Mouse (Mus musculus): Measurements from ENCODE around the gene Eepd1. TPM values are rescaled to one million over a fixed set of nuclear protein-coding genes. Genes with fewer than 3 reads are reported as not detected.
"Not testable (repeated sequence)": the region's sequence is repeated elsewhere in the genome, so short reads cannot be mapped to it uniquely, and the experiment has no call there.

Eepd1 gene
- 0.82 and 0.85 TPM in 2 replicates for total RNA-seq (2012; rRNA removed)
- 1 to 10 TPM in 1 of 2 experiments, not detected in 1; 1.6 TPM for polyA plus RNA-seq (2012; ENCODE audit: insufficient read depth in 1 of 2, insufficient read length in 2 of 2, low read depth in 1 of 2, low replicate concordance in 2 of 2, missing spikeins in 1 of 2)

DNA sequence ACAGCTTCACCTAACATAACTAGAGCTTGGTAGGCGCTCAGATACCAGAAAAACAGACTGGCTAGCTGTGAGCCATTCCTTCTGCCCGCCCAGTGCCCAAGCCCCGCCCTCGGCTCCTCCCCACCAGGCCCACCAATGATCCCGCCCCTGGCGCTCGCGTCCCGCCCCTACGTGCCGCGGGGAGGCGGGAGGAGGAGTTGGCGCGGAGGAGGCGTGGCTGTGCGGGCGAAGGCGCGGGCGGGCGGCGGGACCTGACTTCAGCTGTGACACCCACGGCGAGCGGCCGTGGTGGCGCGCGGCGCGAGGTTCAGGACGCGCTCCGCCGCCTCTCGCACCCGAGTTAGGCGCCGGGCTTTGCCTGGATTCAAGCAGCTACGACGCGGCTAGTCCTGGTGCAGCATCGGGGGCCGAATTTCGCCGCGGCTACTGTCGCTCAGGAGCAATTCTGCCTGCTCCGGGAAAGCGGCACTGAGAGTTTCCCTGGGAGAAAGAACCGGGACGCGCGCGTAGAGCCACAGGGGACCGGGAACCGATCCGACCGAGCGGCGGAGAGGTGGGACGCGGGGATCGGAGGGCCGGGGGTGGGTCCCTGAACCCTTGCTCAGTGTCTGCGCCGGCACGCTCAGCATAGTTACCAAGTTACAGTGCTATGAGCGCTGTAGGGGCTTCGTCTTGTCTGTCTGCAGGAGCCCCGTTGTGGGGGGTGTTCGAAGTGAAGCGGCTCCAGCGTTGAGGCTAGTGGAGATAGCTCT, at the start of gene Eepd1:
Gene Eepd1, plus strand, starts transcription at position 204 of the 752 bp plus-strand sequence.
- H3K27ac ChIP-seq (ENCODE audit: control insufficient read depth, low read depth, low read length) = no peak within 1 kb of the TSS
- no peak for TF ChIP-seq KAT2A (conservative IDR thresholded peaks at IDR 0.05; ENCODE audit: low read depth, low read length)
- TF ChIP-seq POLR2A (IDR thresholded peaks at IDR 0.05; ENCODE audit: control insufficient read depth in 1 of 2, insufficient read depth in 1 of 2, low read depth in 1 of 2, low read length in 2 of 2, poor library complexity in 1 of 2) = peak; percentile 51 to 57; a peak in 1 of 4 replicates
- 0 out of 2 replicates have a peak, but pooled peaks have one; percentile 14 for TF ChIP-seq HCFC1 (IDR thresholded peaks at IDR 0.05; ENCODE audit: low read depth, low read length)
- TF ChIP-seq MYB (IDR thresholded peaks at IDR 0.05; ENCODE audit: low read depth, low read length) = no peak
- 0 out of 2 replicates have a peak, but pooled peaks have one; percentile 15 for TF ChIP-seq TCF12 (IDR thresholded peaks at IDR 0.05; ENCODE audit: low read depth, low read length)
- peak; percentile 26; the same call in 1 of the 2 replicates for TF ChIP-seq NELFE (IDR thresholded peaks at IDR 0.05; ENCODE audit: low read depth, low read length)
- TF ChIP-seq MXI1 (IDR thresholded peaks at IDR 0.05; ENCODE audit: low read depth, low read length) = peak; percentile 4; the same call in 1 of the 2 replicates

GRCm38 (mm10) chr9:25438836-25439235, 42.5 kb upstream of the Eepd1 start:
- TF ChIP-seq RCOR1 (IDR thresholded peaks at IDR 0.05; ENCODE audit: low read depth, low read length) = no peak
- TF ChIP-seq KAT2A (conservative IDR thresholded peaks at IDR 0.05; ENCODE audit: low read depth, low read length) = no peak
- no peak for TF ChIP-seq MXI1 (IDR thresholded peaks at IDR 0.05; ENCODE audit: low read depth, low read length)
- TF ChIP-seq HCFC1 (IDR thresholded peaks at IDR 0.05; ENCODE audit: low read depth, low read length) = no peak
- TF ChIP-seq ZC3H11A (IDR thresholded peaks at IDR 0.05; ENCODE audit: low read depth, low read length) = no peak
- TF ChIP-seq BHLHE40 (IDR thresholded peaks at IDR 0.05; ENCODE audit: borderline replicate concordance, low read depth, low read length) = no peak
- TF ChIP-seq CHD2 (IDR thresholded peaks at IDR 0.05; ENCODE audit: low read length) = no peak
- TF ChIP-seq MAFK (IDR thresholded peaks at IDR 0.05; ENCODE audit: borderline replicate concordance, low read depth, low read length) = no peak
- DNase-seq (ENCODE audit: low read depth, low spot score) = no peak
- Histone ChIP-seq H3K36me3 (ENCODE audit: control insufficient read depth in 1 of 2, insufficient read depth in 2 of 2, low read length in 2 of 2) (no peaks in the 10 kb centered on the region), H3K79me2 (ENCODE audit: control insufficient read depth, insufficient read depth, low read length, poor library complexity) (no peaks in the 10 kb centered on the region), H3K27ac (ENCODE audit: control insufficient read depth, low read depth, low read length) (no peak overlapping the region), H3K27me3 (ENCODE audit: control insufficient read depth in 1 of 2, insufficient read depth in 2 of 2, low read length in 2 of 2) (peaks cover 0 to 2% of the 10 kb centered on the region in 2 experiments; a peak in 2 of 4 replicates), H3K4me1 (ENCODE audit: control insufficient read depth in 1 of 2, insufficient read depth in 2 of 2, low read length in 2 of 2) (no peaks in the 10 kb centered on the region), H3K9ac (ENCODE audit: control insufficient read depth, low read depth, low read length, poor library complexity, severe bottlenecking) (no peak overlapping the region), H3K4me3 (ENCODE audit: control insufficient read depth in 1 of 2, insufficient read depth in 1 of 2, low read depth in 2 of 2, low read length in 2 of 2) (no peak overlapping the region), H3K9me3 (replicated peaks; ENCODE audit: insufficient read depth, low read length) (no peaks in the 10 kb centered on the region)

More for the DNA sequence above, at the start of gene Eepd1:
- H3K9me3 ChIP-seq (replicated peaks; ENCODE audit: insufficient read depth, low read length) = no peaks in the 10 kb centered on the region
- H3K4me1 ChIP-seq (ENCODE audit: control insufficient read depth in 1 of 2, insufficient read depth in 2 of 2, low read length in 2 of 2) = peaks cover 0 to 9% of the 10 kb centered on the region in 2 experiments; a peak in 3 of 4 replicates
- no peaks in the 10 kb centered on the region for H3K27me3 ChIP-seq (ENCODE audit: control insufficient read depth in 1 of 2, insufficient read depth in 2 of 2, low read length in 2 of 2)
- no peaks in the 10 kb centered on the region; a peak in 1 of 4 replicates for H3K36me3 ChIP-seq (ENCODE audit: control insufficient read depth in 1 of 2, insufficient read depth in 2 of 2, low read length in 2 of 2)
- H3K9ac ChIP-seq (ENCODE audit: control insufficient read depth, low read depth, low read length, poor library complexity, severe bottlenecking) = peak within 1 kb of the TSS; percentile 77
- H3K79me2 ChIP-seq (ENCODE audit: control insufficient read depth, insufficient read depth, low read length, poor library complexity) = no peaks in the 10 kb centered on the region
- DNase-seq (ENCODE audit: low read depth, low spot score) = peak; percentile 92
- H3K4me3 ChIP-seq (ENCODE audit: control insufficient read depth in 1 of 2, insufficient read depth in 1 of 2, low read depth in 2 of 2, low read length in 2 of 2) = peak within 1 kb of the TSS; percentile 65 to 91

DNA sequence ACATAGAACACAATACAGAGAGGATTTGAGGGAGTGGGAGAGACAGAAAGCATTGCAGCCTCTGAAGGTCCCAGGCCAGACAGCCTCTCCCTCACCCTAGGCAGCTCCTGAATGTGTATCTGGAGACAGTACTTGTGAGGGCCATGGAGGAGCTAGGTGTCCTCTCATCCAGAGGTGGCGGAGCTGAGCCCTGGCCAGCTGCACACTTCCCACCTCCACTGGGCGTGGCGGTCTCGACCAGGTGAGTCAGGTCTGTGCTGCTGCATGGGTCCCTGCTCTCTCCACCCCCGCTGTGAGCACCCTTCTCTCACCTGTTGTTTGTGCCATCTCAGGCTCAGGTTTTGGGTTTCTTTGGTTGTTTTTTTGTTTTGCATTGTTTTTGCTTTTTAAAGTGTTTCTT, 41.3 kb upstream of the Eepd1 start:
- H3K9me3 ChIP-seq (replicated peaks; ENCODE audit: insufficient read depth, low read length); H3K9ac ChIP-seq (ENCODE audit: control insufficient read depth, low read depth, low read length, poor library complexity, severe bottlenecking); DNase-seq (ENCODE audit: low read depth, low spot score); H3K36me3 ChIP-seq (ENCODE audit: control insufficient read depth in 1 of 2, insufficient read depth in 2 of 2, low read length in 2 of 2); H3K27ac ChIP-seq (ENCODE audit: control insufficient read depth, low read depth, low read length); H3K4me1 ChIP-seq (ENCODE audit: control insufficient read depth in 1 of 2, insufficient read depth in 2 of 2, low read length in 2 of 2); H3K79me2 ChIP-seq (ENCODE audit: control insufficient read depth, insufficient read depth, low read length, poor library complexity); H3K27me3 ChIP-seq (ENCODE audit: control insufficient read depth in 1 of 2, insufficient read depth in 2 of 2, low read length in 2 of 2); H3K4me3 ChIP-seq (ENCODE audit: control insufficient read depth in 1 of 2, insufficient read depth in 1 of 2, low read depth in 2 of 2, low read length in 2 of 2): not testable (repeated sequence)
